Mouse (Mus musculus) left cerebral cortex, adult 8-10 months (tissue): ENCODE results near the gene Lmcd1. TPM values are rescaled to one million over a fixed set of nuclear protein-coding genes. Genes with fewer than 3 reads are reported as not detected.
"Not testable (repeated sequence)": the region's sequence is repeated elsewhere in the genome, so short reads cannot be mapped to it uniquely, and the experiment has no call there.

Source experiments
- DNase-seq, 2 experiments: peaks; one replicate each; pipeline ENCODE4 v3.0.0; 2022; ENCODE audit warnings: low spot score in 2 of 2
- total RNA-seq, 4 experiments: library from RNA; stranded (reverse); gene quantifications; 2 replicates each; pipeline ENCODE4 v1.2.4; 2022

Lmcd1 gene
- 10 to 100 TPM in 1 of 4 experiments, 1 to 10 TPM in 3; 8.7 to 10.8 (median 9.5) TPM for total RNA-seq

- DNase-seq = peak; percentile 40 to 70
Measured at GRCm38 (mm10) chr6:112273501-112274205, at the start of gene Lmcd1. Gene Lmcd1 (plus strand): TSS chr6:112273758.

DNA sequence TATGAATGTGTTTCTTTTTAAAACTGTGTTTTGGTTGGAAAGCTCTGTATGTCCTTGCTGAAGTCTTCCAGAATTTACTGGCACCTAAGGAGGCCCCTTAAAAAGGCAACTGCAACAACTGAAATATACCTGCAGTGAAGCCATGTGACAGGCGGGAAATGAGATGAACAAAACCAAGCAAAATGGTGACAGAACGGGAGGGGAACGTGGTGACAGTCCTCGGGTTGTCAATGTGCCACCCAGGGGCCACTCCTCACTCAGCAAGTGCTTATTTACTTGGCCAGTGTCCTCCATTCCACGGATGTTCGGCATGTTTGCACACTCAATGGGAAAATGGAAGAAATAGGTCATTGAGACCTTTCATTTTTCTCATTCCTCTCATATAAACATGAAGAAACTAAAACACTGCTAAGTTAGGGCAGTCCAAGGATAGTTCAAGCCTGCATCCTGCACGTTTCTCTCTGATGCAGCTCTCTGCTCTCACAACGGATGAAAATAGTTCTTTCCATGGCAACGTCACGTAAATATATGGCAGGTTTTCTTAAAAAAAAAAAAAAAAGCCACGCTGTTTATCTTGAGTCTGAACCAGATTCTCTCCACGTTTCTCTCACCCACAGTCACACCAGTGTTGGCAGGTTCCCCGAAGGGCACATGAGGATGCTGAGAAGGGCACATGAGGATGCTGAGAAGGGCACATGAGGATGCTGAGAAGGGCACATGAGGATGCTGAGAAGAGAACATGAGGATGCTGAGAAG lies 49.5 kb upstream of the Lmcd1 start:
- DNase-seq = no peak

GRCm38 (mm10) chr6:112236775-112237174 lies 36.8 kb upstream of the Lmcd1 start:
- peak in 1 of 2 experiments; percentile 33 for DNase-seq

DNA sequence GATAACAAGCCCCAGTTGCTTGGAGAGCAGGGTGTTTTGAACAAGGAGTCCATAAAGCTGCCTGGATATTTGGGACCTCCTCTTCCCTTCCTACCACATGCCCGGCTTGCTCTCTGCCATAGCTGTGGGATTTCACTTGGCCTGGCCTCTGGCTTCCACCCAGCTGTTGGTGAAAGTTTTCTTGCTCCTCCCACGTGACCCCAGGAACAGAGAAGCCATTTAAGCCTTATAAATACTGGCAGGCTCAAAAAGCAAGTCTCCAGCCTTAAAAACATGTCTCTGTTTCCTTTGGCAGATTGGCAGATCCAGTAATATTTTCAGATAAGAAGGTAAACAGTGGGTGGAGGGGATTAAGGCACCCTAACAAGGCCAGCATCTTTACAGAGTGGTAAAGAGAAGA lies 31.3 kb upstream of the Lmcd1 start:
- DNase-seq = no peak

DNA sequence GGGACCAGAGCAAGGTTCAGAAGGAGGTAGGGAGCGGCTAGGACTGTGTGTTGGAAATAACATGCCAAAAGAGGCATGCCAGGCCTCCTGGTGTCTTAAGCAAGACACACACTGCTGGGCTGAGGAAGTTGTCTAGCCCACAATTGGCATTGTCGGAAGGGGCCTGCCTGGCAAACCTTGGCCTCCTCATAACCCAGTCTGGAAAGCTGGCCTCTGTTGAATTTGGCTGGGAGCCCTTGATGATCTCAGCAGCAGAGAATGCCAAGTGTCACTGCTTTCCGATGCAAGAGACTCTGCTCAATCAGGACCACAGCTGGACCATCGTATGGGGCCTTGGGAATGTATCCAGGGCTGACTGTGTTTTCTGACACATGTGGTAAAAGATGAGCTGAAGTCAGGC lies 27.9 kb upstream of the Lmcd1 start:
- peak; percentile 10 to 16 for DNase-seq

DNA sequence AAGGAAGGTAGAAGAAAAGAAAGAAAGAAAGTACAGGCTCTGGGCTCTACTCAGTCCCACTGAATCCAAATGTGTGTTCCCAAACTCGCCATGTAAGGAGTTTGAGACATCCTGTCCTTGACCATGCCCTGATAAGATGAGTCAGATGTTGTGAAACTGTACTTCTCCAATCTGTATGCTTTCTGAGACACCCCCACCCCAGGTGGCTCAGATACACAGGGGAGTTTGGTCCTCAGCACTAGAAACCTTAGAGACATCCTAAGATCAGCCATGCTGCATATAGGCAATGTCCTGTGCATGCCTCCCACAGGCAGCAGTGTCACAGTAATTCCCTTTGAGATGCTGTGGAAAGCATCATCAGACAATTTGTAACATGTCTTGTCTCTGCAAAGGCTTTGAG lies 26.9 kb upstream of the Lmcd1 start:
- DNase-seq = no peak

GRCm38 (mm10) chr6:112253943-112254342 lies 19.6 kb upstream of the Lmcd1 start:
- not testable (repeated sequence) for DNase-seq

DNA sequence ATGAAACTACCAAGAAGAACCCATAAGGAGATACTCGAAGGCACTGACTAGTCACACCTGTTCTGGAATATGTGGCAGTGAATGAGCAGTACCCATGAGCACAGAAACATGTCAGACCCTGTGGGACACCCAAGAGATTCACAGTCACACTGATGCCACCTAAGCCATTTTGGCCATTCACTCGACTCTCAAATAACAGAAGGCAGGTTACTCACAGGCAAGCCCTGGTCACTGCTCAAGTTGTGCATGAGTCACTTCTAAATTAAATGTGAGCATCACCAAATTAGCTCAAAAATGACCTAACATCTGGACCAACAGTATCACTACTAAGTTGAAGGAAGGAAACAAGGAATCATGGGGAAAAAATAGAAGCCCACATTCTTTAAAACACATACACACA lies 18.6 kb upstream of the Lmcd1 start:
- no peak for DNase-seq

- no peak for DNase-seq
Measured at GRCm38 (mm10) chr6:112255388-112256225, 18.0 kb upstream of the Lmcd1 start.

DNA sequence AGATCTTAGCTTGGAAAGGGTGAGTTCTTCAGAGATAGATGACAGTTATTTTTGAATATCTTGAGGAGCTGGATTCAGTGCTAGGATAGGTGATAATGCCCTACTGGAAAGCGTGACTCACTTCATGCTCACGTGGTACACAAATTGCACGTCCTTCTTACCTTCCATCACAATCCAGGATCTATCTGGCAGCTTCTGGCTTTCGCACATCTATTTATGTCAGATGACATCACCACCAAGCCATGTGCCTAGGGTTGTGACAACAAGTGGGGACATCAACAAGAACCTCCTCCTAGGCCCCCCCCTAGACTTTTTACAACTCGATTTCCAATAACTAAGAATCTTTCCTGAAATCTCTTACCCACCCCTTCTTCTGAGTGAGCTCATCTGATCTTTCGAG lies 17.0 kb upstream of the Lmcd1 start:
- DNase-seq = no peak

DNA sequence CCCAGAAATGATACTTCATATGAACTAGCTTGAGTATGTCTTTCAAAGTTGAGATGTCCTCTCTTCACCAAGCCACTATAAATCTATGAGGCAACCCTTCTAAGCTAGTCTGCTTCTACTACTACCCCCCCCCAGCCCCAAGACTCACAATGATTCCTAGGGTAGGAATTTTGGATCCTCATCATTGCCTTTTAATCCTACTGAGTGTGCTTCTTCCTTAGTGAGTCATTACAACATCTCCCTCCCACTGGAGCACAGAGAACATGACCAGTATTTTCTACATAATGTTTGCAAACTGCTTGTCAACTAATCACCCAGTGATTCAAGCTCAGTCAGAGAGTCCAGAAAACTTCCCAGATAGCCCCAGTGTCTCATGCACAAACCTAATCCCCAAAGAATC lies 12.5 kb upstream of the Lmcd1 start:
- no peak for DNase-seq

DNA sequence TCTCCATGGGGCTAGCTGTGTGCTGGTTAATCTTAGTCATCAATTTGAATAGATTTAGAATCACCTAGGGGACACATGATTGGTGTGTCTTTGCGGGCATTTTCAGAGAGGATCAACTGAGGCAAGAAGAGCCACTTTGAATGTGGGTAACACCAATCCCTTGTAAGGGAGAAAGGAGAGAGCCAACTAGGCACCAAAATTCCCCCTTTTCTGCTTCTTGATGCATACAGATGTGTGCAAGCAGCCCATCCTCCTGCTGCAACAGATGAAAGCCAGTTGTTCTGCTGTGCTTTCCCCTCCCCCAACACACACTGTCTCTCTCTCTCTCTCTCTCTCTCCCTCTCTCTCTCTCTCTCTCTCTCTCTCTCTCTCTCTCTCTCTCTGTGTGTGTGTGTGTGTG lies 9.2 kb upstream of the Lmcd1 start:
- DNase-seq = no peak

DNA sequence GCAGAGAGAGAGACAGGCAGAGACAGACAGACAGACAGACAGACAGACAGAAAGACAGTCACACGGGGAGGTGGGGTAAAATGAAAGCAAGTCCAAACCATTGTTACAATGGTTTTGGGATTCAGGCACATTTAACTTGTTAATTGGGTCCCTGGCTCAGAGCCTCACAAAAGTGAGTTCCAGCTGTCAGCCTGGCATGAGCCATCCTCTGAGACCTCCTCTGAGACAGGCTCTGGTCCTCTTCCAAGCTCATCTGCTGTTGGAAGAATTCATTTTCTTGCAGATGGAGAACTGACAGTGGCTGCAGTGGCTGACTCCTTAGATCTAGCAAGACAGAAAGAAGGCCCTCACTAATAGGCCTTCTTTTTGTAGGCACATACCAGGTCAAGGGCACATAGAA lies 6.9 kb upstream of the Lmcd1 start:
- DNase-seq = peak in 1 of 2 experiments; percentile 42

GRCm38 (mm10) chr6:112267661-112268357 lies 5.7 kb upstream of the Lmcd1 start:
- DNase-seq = no peak

GRCm38 (mm10) chr6:112274261-112275055 lies 900 bp downstream of the Lmcd1 start:
- no peak for DNase-seq

DNA sequence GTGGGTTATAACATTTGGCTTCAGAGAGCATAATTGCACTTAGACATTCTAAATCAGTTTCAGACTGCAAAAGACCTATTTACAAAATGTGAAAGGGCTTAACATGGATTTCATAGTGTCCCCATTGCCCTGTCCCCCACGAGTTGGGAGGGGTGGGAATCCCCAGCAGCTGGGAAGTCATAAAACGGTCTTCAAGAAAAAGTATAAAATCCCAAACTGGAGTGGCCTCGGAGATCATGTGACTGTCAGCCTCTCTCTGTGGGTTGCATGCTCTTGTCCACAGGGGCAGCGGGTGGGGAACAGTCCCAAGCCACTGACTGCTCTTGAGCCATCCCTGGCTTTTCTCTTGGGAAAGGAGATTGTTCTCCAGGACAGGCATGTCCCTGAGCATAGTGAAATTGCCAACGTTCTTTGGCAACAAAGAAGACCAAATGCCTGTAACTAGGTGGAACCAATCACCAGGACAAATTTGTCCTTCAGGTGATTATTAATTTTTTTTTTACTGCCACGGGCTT lies 2.2 kb downstream of the Lmcd1 start:
- DNase-seq = no peak

DNA sequence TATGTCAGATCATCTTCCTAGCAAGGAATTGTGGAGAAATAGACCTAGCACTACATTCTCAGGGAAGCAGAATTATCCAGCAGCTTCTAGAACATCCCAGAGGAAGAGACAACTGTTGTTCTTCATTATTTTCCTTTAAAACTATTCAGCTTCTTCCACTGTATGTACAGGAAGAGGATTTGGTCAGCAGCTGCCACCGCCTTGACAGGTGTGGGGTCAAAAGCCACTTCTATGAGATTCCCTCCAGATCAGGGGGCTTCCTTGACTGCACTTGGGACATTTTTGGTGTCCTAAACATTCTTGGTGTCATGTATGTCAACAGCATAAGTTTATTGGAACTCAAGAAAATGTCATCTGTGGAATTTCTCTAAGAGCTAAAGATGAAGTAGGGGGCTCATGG lies 5.2 kb downstream of the Lmcd1 start:
- DNase-seq = no peak

DNA sequence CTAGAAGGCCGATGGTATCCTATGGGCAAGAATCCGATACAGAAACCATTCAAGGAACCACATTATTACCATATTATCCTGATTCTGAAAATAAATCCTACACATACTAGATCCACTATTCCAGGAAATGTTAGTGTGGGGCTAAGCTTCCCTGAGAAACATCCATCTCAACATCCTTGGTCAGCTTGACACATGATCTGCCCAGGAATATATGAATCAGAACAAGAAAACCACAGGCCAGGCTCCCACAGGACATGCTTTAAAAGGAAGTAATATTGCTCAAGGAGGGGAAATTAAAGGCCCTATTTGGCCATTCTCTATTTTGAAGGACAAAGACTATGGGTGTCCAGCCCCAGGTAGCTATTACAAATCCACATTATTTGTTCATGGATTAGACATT lies 6.6 kb downstream of the Lmcd1 start:
- DNase-seq = no peak

DNA sequence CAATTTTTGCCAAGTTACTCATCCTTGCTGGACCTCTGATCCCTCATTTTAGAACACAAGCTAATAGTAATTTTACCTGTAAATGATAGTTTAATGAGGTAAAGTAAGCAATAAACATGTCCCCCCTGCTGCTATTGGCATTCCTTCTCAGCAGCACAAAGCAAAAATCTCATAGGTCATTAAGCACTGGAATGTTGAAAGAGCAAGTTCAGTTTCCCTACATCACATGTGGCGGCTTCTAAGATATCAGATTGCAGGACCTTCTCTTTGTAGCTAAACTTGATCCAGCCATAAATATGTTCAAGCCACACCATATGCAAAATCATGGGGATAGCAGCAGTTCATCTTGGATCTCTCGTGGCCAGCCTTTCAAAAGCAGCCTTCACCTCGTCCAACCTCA lies 7.4 kb downstream of the Lmcd1 start:
- no peak for DNase-seq

DNA sequence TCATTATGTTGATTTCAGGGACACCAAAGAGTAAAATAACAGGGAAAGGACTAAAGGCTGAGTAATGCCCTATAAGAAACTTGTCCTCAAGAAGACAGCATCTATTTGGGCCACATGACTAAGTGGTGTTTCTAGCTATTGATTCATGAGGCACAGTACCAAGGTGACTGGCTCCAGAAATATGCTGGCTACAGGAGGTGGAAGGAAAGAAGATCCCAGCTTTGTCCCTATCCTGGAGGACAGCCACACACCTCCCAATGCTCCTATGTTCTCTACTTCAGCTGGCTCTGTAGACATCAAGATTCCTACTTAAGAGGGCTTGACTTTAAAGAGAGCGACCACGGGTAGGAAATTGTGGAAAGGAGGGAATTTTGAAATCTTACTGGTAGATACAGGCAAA lies 8.4 kb downstream of the Lmcd1 start:
- no peak for DNase-seq
